Mouse (Mus musculus): ENCODE data around the gene Gfral.

Gene Gfral

GRCm38 (mm10) chr9:76122888-76123287 lies 90.6 kb downstream of the Gfral start:
- peak; percentile 69 for DNase-seq (ENCODE audit: low spot score)
